Mouse (Mus musculus) frontal cortex, adult (tissue): Measurements from ENCODE around the gene B3gnt9.

Experiments
- ATAC-seq: cut with Nextera tagmentation; 2 replicates; pipeline ENCODE4 v1.9.2; 2017; ENCODE audit warnings: mild to moderate bottlenecking, moderate library complexity, mixed read lengths; ENCODE audit not compliant: low TSS enrichment

The B3gnt9 gene

DNA sequence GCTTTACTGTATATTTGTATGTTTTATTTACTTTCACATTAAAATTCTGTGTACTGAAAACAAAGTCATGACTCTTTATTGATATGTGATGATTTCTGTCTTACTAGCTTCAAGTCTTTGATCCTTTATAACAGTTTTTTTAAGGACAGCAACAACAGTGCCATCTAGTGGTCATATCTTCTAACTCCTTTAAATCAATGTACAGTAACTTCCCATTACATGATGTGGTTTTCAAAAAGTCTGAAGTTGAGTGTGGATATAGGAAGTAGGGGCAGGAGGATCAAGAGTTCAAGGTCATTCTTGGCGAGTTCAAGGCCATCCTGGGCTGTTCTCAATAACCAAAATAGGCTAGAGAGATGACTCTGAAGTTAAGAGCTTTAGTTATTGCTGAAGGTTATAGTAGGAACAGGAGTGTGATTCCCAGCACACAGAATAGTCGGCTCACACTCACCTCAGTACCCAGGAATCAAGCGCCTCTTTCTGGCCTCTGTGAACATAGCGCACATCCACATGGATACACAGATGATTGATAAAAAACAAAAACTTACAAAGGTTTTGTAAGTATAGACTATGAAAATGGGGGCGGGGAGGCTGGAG, 36.9 kb downstream of the B3gnt9 start:
- peak; percentile 70 for ATAC-seq

DNA sequence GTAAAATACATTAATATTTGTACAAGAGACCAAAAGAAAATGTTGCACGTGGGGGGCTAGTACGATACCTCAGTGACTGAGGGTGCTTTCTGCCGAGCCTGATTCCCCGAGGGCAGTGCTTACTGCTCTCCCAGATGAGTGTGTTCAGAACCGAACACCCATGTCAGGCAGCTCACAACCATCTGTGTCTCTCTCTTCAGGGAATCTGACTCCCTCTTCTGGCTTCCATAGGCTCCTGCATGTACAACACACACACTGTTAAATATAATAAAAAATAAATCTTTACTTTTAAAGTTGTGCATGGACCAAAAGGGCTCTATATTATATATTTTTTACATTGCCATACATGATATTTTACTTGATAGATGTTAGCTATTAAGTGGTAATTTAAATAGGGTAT, 40.8 kb downstream of the B3gnt9 start:
- no peak for ATAC-seq

DNA sequence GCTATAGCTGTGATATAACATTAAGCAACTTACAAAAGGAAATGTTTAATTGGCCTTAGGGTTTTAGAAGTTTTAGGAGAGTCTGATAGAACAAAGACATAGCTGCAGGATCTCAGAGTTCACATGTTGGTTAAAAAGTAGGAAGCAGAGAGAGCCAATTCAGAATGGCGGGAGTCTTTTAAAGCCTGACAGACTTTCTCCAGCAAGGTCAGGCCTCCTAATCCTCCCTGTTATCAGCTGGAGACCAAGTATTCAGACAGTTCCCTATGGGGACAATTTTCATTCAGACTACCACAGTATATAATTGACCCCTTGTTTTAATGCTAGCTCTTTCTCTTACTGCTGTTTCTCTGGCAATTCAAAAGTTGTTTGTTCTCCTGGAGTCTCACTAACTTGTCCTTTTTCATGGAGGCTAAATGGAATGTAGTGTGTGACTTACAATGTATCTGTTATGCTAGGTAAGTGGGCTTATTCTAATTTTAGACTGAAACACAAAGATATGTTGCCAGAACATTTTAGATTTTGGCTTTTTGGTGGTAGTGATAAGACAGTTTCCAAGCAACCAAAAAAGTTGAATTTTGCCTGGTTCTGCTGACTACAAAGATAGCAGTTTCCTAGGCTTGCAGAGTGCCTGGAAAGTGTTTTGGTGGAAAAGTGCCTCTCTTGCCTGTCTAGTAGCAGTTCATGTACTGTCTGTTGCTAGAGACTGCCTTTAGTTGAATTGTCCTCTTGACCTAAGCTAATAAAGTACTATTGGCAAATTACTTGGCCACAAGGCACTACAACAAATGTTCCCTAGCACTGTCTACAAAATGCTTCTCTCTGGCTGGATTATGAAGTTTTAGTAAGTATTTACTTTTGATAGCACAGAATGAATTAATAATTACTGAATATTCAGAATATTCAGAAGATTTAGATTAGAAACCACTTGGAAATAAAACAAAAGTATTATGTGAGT, 45.5 kb downstream of the B3gnt9 start:
- ATAC-seq = no peak

DNA sequence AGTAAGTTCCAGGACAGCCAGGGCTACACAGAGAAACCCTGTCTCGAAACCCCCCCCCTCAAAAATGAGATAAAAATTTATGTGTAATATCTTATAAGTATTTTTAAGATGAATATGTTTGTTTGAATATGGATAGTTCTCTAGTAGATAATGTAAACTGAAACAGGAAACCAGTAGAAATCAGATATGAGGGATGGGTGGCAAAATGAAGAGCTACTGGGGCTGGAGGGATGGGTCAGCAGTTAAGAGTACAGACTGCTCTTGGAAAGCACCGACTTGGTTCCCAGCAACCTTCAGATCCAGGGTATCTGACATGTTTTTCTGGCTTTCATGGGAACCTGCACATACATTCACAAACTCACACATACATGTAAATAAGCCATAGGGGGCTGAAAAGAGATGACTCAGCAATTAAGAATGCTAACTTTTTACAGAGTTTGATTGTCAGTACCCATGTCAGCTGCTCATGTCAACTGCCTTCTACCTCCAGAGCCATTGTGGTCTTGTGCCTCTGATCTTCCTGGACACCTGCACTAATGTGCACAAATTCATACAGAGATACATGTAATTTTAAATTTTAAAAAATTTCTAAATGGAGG, 47.2 kb downstream of the B3gnt9 start:
- ATAC-seq = no peak

DNA sequence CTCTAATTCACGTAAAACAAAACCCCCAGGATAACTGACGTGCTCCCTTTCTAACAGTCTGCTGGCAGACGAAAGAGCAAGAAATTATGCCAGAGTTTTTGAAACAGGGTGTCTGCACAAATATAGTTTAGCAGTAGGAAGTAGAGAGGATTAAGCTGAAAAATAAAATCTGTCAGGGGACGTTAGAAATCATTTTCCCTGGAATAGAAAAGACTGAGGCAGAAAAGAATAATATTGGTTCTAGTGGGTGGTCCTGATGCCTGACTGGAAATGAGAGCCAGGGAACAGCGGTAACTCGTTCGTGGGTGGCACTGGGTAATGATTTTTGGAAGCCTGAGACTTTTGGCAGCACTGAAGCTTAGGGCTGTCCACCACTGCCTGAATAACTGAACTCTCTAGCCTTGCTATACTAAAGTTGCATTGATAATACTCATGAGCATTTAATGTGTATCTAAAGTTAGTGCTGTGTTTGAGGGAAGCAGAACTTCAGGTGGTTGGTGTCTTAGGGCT, 48.1 kb downstream of the B3gnt9 start:
- ATAC-seq = no peak

DNA sequence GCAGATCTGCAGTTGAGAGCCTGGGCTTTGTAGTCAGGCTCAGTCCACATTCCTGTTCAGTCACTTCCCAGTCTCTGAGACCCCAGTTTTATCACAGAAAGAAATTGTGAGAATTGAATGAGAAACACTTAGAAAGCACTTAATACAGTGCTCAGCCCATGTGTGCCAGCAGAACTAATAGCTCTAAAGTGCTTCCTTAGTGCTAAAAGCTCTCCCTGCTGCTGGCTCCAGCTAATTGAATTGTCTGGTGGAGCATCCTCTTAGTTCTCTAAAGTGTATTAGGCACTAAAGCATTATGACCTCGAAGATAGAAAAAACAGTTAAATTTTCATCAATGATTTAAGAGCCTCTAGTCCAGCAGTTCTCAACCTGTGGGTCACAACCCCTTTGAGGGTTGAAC, 49.2 kb downstream of the B3gnt9 start:
- no peak for ATAC-seq
